Mouse (Mus musculus): ENCODE measurements around the gene Prss16. TPM values are rescaled to one million over a fixed set of nuclear protein-coding genes. Genes with fewer than 3 reads are reported as not detected.

Prss16 gene
- 1.2 and 1.3 TPM in 2 replicates for polyA plus RNA-seq (2012; rRNA removed)

DNA sequence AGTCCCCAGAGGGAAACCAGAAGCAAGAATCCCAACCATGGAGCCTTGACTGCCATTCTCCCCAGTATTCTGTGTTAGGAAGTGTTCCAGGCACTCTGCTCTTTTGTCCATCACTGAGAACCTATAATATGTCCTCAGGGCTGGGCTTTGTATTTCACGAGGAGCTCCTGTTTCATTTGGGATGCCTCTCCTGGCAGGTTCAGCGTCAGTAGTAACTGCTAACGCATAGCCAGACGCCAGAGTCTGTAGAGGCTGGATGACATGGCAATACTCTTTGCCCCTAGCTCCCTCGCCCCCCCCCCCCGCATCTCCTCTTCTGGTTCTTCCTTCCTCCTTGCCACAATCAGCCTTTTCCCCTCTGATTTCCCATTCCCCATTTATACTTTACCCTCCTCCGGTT, at the start of gene Prss16:
Gene Prss16 (minus strand): TSS at position 101 of the 400 bp plus-strand sequence.

DNA sequence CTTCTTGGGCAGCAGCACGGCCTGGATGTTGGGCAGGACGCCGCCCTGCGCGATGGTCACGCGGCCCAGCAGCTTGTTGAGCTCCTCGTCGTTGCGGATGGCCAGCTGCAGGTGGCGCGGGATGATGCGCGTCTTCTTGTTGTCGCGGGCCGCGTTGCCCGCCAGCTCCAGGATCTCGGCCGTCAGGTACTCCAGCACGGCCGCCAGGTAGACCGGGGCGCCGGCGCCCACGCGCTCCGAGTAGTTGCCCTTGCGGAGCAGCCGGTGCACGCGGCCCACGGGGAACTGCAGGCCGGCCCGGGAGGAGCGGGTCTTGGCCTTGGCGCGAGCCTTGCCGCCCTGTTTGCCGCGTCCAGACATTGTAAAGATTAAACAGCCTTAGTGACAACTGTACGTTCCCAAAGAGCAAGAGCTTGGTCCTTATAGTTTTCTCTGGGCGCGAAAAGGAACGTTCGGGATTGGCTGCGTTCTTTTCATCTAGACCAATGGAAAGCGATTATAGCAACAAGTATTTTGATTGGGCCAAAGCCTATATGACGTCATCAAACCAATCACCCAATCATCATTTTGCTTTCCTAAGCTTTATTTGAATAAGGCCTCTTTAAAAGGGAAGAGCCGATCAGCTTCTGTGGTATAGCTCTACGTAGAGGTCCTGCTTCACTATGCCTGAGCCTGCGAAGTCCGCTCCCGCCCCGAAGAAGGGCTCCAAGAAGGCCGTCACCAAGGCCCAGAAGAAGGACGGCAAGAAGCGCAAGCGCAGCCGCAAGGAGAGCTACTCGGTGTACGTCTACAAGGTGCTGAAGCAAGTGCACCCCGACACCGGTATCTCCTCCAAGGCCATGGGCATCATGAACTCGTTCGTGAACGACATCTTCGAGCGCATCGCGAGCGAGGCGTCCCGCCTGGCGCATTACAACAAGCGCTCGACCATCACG, 33.3 kb upstream of the Prss16 start, which contains the start of the genes Hist1h2ag and Hist1h2bj:
Gene Hist1h2ag (minus strand): TSS at position 377 of the 935 bp plus-strand sequence.
Gene Hist1h2bj (plus strand): TSS at position 647 of the 935 bp plus-strand sequence.

DNA sequence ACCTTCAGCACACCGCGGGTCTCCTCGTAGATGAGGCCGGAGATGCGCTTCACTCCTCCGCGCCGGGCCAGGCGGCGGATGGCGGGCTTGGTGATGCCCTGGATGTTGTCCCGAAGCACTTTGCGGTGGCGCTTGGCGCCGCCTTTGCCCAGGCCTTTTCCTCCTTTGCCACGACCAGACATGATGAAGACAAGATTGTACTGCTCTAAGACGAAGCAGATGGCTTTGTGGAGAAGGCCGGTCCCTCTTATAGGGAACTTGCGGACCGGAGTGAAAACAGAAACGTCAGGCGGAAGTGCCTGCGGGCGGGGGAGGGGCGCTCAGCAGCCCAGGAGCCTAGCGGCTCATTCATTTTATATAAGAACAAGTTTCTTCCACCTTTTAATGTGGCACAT, 31.6 kb upstream of the Prss16 start, which contains the start of gene Hist1h4i:
Gene Hist1h4i (minus strand): TSS at position 221 of the 395 bp plus-strand sequence.

DNA sequence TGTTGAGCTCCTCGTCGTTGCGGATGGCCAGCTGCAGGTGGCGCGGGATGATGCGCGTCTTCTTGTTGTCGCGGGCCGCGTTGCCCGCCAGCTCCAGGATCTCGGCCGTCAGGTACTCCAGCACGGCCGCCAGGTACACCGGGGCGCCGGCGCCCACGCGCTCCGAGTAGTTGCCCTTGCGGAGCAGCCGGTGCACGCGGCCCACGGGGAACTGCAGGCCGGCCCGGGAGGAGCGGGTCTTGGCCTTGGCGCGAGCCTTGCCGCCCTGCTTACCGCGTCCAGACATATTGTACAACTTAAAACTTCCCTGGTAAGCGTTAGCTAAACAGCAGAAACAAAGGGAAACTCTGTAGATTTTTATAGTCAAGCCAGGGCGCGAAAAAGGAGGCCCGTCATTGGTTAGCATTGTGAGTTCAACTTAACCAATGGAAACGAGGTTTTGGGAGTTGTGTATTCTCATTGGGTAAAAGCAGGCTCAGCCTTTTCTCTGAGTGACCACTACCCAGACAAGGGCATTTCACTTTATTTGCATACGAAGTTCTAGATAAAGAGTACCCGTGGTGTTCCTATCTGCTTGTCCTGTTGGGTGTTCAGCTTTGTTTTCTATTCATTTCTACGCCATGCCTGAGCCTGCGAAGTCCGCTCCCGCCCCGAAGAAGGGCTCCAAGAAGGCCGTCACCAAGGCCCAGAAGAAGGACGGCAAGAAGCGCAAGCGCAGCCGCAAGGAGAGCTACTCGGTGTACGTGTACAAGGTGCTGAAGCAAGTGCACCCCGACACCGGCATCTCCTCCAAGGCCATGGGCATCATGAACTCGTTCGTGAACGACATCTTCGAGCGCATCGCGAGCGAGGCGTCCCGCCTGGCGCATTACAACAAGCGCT, 26.0 kb upstream of the Prss16 start, which contains the start of the genes Hist1h2ah and Hist1h2bk:
Gene Hist1h2ah (minus strand): TSS at position 302 of the 882 bp plus-strand sequence.
Gene Hist1h2bk (plus strand): TSS at position 604 of the 882 bp plus-strand sequence.

DNA sequence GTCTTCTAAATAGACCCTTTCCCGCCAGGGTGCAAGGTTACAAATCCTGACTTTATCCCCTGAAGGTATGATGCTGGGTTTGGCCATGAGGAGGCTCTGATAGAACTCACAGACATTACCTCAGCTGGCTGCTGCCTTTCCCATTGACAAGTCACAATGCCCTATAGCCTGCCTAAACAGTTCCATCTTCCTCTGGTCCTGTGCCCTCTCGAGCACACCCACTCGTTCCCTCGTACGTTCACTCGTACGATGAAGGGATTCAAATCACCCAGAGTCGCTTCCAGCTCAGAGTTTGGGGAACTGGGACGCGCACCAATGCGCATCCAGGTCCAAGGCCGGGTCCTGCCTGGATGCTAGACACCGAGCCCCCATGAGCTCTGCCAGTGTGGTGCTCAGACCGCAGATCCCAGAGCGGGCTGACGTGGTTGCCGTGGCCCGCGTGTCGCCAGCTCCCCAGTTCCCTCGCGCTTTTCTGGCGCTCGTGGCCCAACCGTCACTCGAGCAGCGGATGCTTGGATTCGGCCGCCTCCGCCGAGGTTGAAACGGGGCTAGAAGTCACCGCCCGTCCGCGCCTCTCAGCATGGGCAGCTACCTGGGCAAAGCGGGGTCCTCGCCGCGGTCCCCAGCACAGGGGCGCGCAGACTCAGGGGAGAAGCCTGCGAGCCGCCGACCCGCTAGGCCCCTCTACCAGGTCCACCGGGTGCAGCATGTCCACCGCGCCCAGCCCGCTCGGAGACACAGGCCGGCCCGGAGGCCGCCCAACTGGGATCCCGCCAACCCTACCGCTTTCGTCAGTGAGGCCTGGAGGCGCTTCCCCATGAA, 28.4 kb downstream of the Prss16 start, which contains the start of gene Pom121l2:
Gene Pom121l2 (plus strand): TSS at position 214 of the 822 bp plus-strand sequence.

Other genes with a start within 250 kb of the Prss16 start
- 3.8 and 4.1 TPM in 2 replicates for gene Hist1h1b, start 229.1 kb downstream of the Prss16 start, polyA plus RNA-seq (2012; rRNA removed)
- gene Hist1h3i, start 226.4 kb downstream of the Prss16 start, polyA plus RNA-seq (2012; rRNA removed) = 13.4 and 17.5 TPM in 2 replicates
- gene Hist1h2an, start 222.5 kb downstream of the Prss16 start, polyA plus RNA-seq (2012; rRNA removed) = 3.5 and 4.0 TPM in 2 replicates
- 1.2 and 2.5 TPM in 2 replicates for gene Hist1h2bp, start 222.3 kb downstream of the Prss16 start, polyA plus RNA-seq (2012; rRNA removed)
- gene Hist1h2bq, start 199.5 kb downstream of the Prss16 start, polyA plus RNA-seq (2012; rRNA removed) = 3.5 and 6.3 TPM in 2 replicates
- not detected in 2 replicates for gene Hist1h2ao, start 199.3 kb downstream of the Prss16 start, polyA plus RNA-seq (2012; rRNA removed)
- not detected in 2 replicates for gene Hist1h4m, start 198.0 kb downstream of the Prss16 start, polyA plus RNA-seq (2012; rRNA removed)
- gene Hist1h4n, start 177.5 kb downstream of the Prss16 start, polyA plus RNA-seq (2012; rRNA removed) = 19.1 and 27.0 TPM in 2 replicates
- gene Hist1h2ap, start 176.2 kb downstream of the Prss16 start, polyA plus RNA-seq (2012; rRNA removed) = 35.2 and 36.1 TPM in 2 replicates
- 2.2 and 6.7 TPM in 2 replicates for gene Hist1h2br, start 176.0 kb downstream of the Prss16 start, polyA plus RNA-seq (2012; rRNA removed)
- 0.38 and 0.39 TPM in 2 replicates for gene Zfp184, start 64.6 kb downstream of the Prss16 start, polyA plus RNA-seq (2012; rRNA removed)
- not detected in 2 replicates for gene Pom121l2, start 28.5 kb downstream of the Prss16 start, polyA plus RNA-seq (2012; rRNA removed)
- 3.6 and 4.4 TPM in 2 replicates for gene Hist1h2ah, start 25.8 kb upstream of the Prss16 start, polyA plus RNA-seq (2012; rRNA removed)
- gene Hist1h2bk, start 26.1 kb upstream of the Prss16 start, polyA plus RNA-seq (2012; rRNA removed) = 6.7 and 11.4 TPM in 2 replicates
- gene Hist1h4i, start 31.6 kb upstream of the Prss16 start, polyA plus RNA-seq (2012; rRNA removed) = 42.8 and 103 TPM in 2 replicates
- gene Hist1h2ag, start 33.2 kb upstream of the Prss16 start, polyA plus RNA-seq (2012; rRNA removed) = 13.6 and 14.3 TPM in 2 replicates
- 7.7 and 11.4 TPM in 2 replicates for gene Hist1h2bj, start 33.5 kb upstream of the Prss16 start, polyA plus RNA-seq (2012; rRNA removed)
- not detected in 2 replicates for gene Vmn1r188, start 74.7 kb upstream of the Prss16 start, polyA plus RNA-seq (2012; rRNA removed)
- gene Vmn1r189, start 96.1 kb upstream of the Prss16 start, polyA plus RNA-seq (2012; rRNA removed) = not detected in 2 replicates
- gene Vmn1r191, start 174.2 kb upstream of the Prss16 start, polyA plus RNA-seq (2012; rRNA removed) = not detected in 2 replicates
- not detected in 2 replicates for gene Vmn1r192, start 181.4 kb upstream of the Prss16 start, polyA plus RNA-seq (2012; rRNA removed)
- gene Vmn1r193, start 213.4 kb upstream of the Prss16 start, polyA plus RNA-seq (2012; rRNA removed) = not detected in 2 replicates
- not detected in 2 replicates for gene Vmn1r194, start 234.5 kb upstream of the Prss16 start, polyA plus RNA-seq (2012; rRNA removed)

Data from liver, embryonic 18 days (tissue).